Mouse (Mus musculus) midbrain, embryonic 16.5 days (tissue): ENCODE measurements around the gene Mtf2. TPM values are rescaled to one million over a fixed set of nuclear protein-coding genes. Genes with fewer than 3 reads are reported as not detected.

ENCODE experiments used
- ATAC-seq: fragments of 200-750 bp; cut with Nextera tagmentation; 2 replicates; pipeline ENCODE4 v1.8.0; 2017; ENCODE audit warnings: moderate TSS enrichment
- H3K27ac ChIP-seq: fragments of 300-500 bp; sonication (generic); 2 replicates; pipeline ENCODE4 v1.5.1; 2014; ENCODE audit warnings: mild to moderate bottlenecking, low read length, mixed read lengths
- H3K27me3 ChIP-seq: fragments of 300-500 bp; sonication (generic); 2 replicates; pipeline ENCODE4 v1.6.1; 2014; ENCODE audit warnings: low read depth, low read length, mixed read lengths; ENCODE audit not compliant: control insufficient read depth, insufficient read depth
- H3K36me3 ChIP-seq: fragments of 300-500 bp; sonication (generic); 2 replicates; pipeline ENCODE4 v1.6.1; 2014; ENCODE audit warnings: mild to moderate bottlenecking, low read length, moderate library complexity, mixed read lengths; ENCODE audit not compliant: control insufficient read depth, insufficient read depth
- H3K4me1 ChIP-seq: fragments of 300-500 bp; sonication (generic); 2 replicates; pipeline ENCODE4 v1.6.1; 2014; ENCODE audit warnings: mild to moderate bottlenecking, low read length, mixed read lengths; ENCODE audit not compliant: control insufficient read depth, insufficient read depth
- H3K4me2 ChIP-seq: fragments of 300-500 bp; sonication (generic); 2 replicates; pipeline ENCODE4 v1.6.1; 2014; ENCODE audit warnings: mild to moderate bottlenecking, low read length, mixed read lengths
- H3K4me3 ChIP-seq: fragments of 300-500 bp; sonication (generic); 2 replicates; pipeline ENCODE4 v1.5.1; 2014; ENCODE audit warnings: low read depth, mild to moderate bottlenecking, low read length, moderate library complexity, mixed read lengths
- H3K9ac ChIP-seq: fragments of 300-500 bp; sonication (generic); 2 replicates; pipeline ENCODE4 v1.6.1; 2014; ENCODE audit warnings: low read depth, low read length, mixed read lengths
- H3K9me3 ChIP-seq: fragments of 300-500 bp; sonication (generic); replicated peaks from 2 replicates; pipeline ENCODE4 v1.6.1; 2014; ENCODE audit warnings: mild to moderate bottlenecking, low read length, mixed read lengths; ENCODE audit not compliant: control insufficient read depth, poor library complexity, severe bottlenecking
- WGBS: fragments of 180-500 bp; shearing (Covaris S2); extraction: QIAGEN DNeasy Blood & Tissue Kit; methylation state at CpG from one replicate; pipeline ENCODE4 v1.1.7; 2014; 5-methylcytosine and 5-hydroxymethylcytosine counted together
- polyA plus RNA-seq: library from polyadenylated mRNA; unstranded; fragments of >200 nt; fragmentation: Nextera tagmentation; extraction: Ambion mirVana; gene quantifications from 2 replicates; pipeline ENCODE4 v1.2.1, GENCODE M21; 2015

Gene Mtf2
- polyA plus RNA-seq, 1 experiment from 2014 or later = 92.4 TPM

DNA sequence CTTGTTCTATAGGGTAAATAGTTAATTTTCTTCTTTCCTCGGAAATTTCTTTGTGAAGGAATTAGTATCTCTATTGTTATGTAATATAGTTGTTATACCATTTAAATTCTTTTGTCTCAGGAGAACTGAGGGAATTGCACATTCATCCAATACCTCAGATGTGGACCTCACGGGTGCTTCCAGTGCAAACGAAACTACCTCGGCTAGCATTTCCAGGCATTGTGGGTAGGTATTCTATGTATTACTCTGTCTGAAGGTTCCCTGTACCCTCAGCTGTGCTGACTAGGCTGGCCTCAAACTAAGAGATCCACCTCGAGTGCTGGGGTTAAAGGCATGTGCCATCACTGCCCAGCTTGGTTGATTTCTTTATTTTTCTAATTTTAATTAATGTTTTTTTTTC, 38.8 kb downstream of the Mtf2 start:
- Histone ChIP-seq H3K27me3 (no peaks in the 10 kb centered on the region), H3K9ac (no peak overlapping the region), H3K36me3 (peaks cover 9% of the 10 kb centered on the region; the same call in 1 of the 2 replicates), H3K9me3 (no peaks in the 10 kb centered on the region), H3K4me2 (no peak overlapping the region), H3K27ac (no peak overlapping the region), H3K4me1 (no peaks in the 10 kb centered on the region), H3K4me3 (no peak overlapping the region)
- ATAC-seq = no peak
- 74% methylated on average over 5 of the region's 5 CpGs for WGBS

DNA sequence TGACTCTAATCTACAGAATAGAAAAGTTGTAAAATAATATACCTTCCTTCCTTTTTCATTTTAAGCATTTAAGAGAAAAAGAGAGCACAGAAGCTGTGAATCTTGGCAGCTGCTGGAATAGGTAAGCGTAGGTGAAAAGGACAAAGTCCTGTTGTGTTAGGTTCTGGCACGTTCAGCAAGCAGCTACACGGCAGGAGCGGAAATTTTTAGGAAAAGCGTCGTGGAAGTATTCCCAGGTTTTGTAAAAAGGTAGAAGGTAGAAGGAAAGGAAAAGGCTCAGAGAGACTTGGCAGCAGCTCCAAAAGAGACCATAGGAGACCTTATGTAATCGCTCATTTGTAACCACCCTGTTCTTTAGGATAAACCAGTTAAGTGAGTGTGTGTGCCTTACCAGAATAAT, 43.9 kb downstream of the Mtf2 start:
- H3K4me2 ChIP-seq = no peak overlapping the region
- WGBS = 94% methylated on average over 7 of the region's 7 CpGs
- peaks cover 8% of the 10 kb centered on the region; the same call in 1 of the 2 replicates for H3K36me3 ChIP-seq
- H3K27ac ChIP-seq = no peak overlapping the region
- no peaks in the 10 kb centered on the region for H3K9me3 ChIP-seq
- ATAC-seq = no peak
- H3K4me3 ChIP-seq = no peak overlapping the region
- H3K27me3 ChIP-seq = no peaks in the 10 kb centered on the region
- H3K9ac ChIP-seq = no peak overlapping the region
- H3K4me1 ChIP-seq = no peaks in the 10 kb centered on the region

DNA sequence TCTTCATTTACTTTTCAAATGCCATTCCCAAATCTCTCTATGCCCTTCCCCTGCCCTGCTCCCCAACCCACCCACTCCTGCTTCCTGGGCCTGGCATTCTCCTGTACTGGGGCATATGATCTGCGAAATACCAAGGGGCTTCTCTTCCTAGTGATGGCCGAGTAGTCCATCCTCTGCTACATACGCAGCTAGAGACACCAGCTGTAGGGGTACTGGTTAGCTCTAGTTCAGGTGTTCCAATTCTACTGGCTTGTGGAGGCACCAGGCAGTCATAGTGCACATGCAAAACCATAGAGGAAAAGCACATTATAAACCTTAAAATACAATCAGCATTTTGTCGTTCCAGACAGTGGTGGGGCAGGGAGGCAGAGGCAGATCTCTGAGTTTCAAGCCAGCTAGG, 52.2 kb downstream of the Mtf2 start:
- 96% methylated on average over 4 of the region's 4 CpGs for WGBS
- no peaks in the 10 kb centered on the region for H3K36me3 ChIP-seq
- ATAC-seq = no peak

DNA sequence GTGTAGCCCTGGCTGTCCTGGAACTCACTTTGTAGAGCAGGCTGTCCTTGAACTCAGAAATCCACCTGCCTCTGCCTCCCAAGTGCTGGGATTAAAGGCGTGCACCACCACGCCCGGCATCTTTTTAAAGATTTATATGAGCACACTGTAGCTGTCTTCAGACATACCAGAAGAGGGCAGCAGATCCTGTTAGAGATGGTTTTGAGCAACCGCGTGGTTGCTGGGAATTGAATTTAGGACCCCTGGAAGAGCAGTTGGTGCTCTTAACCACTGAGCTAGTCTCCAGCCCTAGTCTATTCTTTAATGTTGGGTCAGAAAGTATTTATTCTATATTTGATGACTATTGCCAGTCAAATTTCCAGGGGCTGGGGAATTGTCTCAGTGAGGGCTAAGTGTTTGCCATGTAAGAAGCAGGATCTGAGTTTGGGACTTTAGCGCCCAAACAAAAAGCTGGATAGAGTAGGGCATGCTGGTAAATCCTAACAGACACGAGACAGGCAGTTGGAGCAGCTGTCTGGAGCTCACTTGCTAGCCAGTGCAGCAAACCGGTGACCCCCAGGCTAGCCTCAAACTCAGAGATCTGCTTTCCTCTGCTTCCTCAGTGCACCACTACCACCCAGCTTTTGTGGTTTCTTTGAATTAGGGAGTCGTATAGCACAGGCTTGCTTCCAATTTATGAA, 54.9 kb downstream of the Mtf2 start:
- no peak overlapping the region for H3K9ac ChIP-seq
- H3K27me3 ChIP-seq = no peaks in the 10 kb centered on the region
- 82% methylated on average over 9 of the region's 9 CpGs for WGBS
- no peak overlapping the region for H3K27ac ChIP-seq
- no peak overlapping the region for H3K4me3 ChIP-seq
- ATAC-seq = no peak
- H3K9me3 ChIP-seq = no peaks in the 10 kb centered on the region
- H3K4me1 ChIP-seq = no peaks in the 10 kb centered on the region
- H3K4me2 ChIP-seq = no peak overlapping the region
- no peaks in the 10 kb centered on the region for H3K36me3 ChIP-seq

More for the DNA sequence above, 52.2 kb downstream of the Mtf2 start:
- Histone ChIP-seq H3K9me3 (no peaks in the 10 kb centered on the region), H3K27me3 (no peaks in the 10 kb centered on the region), H3K9ac (no peak overlapping the region), H3K4me2 (no peak overlapping the region), H3K27ac (no peak overlapping the region), H3K4me3 (no peak overlapping the region), H3K4me1 (no peaks in the 10 kb centered on the region)

DNA sequence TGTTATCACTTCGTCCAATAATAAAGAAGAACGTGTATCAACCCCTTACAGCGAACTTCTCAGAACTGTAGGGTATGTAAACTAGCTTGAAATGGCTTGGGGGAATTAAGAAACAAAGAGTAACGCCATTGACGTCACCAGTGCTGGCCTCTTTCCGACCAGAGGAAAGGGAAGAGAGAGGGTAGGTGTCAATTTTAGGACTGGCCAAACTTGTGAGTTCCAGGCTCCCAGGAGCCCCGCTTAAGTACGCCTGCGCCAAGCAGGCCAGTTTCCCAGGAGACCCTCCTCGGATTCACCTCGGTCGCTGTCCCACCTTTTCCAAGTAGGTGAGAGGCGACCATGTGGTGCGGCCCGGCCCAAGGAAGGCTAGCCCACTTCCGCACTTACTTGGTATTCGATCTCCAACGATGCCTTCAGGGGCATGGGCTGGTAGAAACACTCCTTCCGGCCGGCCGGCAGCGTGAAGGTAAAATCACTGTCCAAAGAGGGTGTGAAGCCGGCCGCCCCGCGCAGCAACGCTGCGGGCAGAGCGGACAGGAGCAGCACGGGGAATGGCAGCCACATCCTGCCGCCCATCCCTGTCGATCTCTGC, 66.5 kb downstream of the Mtf2 start:
- Histone ChIP-seq H3K27ac (peak overlapping the region; percentile 87), H3K9me3 (no peaks in the 10 kb centered on the region), H3K9ac (peak overlapping the region; percentile 81), H3K4me1 (peaks cover 18% of the 10 kb centered on the region), H3K27me3 (no peaks in the 10 kb centered on the region), H3K4me2 (peak overlapping the region; percentile 88), H3K36me3 (peaks cover 4% of the 10 kb centered on the region; the same call in 1 of the 2 replicates), H3K4me3 (peak overlapping the region; percentile 89)
- under 1% methylated on average over 32 of the region's 32 CpGs for WGBS
- no peak; the same call in 1 of the 2 replicates for ATAC-seq

DNA sequence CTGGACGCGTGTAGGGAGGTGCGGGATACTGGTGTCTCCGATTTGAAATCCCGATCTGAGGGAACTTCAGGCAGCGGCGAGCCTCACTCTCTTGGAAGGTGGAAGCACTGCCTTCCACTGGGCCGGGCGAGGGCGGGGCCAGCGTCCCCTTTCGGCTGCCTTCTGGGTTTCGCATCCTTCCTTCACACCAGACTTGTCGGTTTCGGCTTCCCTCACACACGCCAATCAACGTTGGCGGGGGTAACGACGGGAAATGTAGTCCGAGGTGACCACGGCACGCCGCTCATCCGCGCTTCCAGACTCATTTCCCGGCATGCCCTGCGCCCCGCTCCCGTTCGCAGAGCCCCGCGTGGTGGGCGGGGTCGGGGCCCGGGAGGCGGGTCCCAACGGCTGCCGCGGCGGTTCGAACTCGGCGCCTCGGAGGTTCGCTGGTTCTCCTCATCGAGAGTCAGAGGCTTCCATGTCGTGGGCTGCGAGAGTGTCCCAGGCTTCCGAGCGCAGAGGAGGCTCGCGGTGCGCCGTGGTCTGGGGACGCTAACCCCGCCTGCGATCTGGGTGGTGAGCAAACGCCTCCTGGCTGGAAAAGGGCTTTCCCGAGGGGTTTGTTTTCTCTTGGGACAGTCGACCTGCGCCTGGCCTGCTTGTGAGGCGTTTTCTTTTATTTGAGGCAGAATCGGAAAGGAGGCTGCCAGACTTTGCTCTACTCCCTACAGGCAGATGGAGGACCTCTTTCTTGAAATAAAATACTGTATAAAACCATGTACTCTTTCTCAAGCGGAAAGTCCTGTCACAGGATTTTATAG, 67.2 kb downstream of the Mtf2 start, which contains the start of the genes Tmed5 and Ccdc18:
TSS of gene Tmed5 (minus strand) at position 180 of the 803 bp plus-strand sequence.
TSS of gene Ccdc18 (plus strand) at position 435 of the 803 bp plus-strand sequence.
- under 1% methylated on average over 65 of the region's 65 CpGs for WGBS
- H3K4me3 ChIP-seq = peak within 1 kb of the TSS; percentile 89
- peaks cover 18% of the 10 kb centered on the region for H3K4me1 ChIP-seq
- no peaks in the 10 kb centered on the region for H3K9me3 ChIP-seq
- peak within 1 kb of the TSS; percentile 88 for H3K4me2 ChIP-seq
- ATAC-seq = peak; percentile 99
- peaks cover 4% of the 10 kb centered on the region; the same call in 1 of the 2 replicates for H3K36me3 ChIP-seq
- H3K27ac ChIP-seq = peak within 1 kb of the TSS; percentile 87
- H3K9ac ChIP-seq = peak within 1 kb of the TSS; percentile 81
- H3K27me3 ChIP-seq = no peaks in the 10 kb centered on the region

DNA sequence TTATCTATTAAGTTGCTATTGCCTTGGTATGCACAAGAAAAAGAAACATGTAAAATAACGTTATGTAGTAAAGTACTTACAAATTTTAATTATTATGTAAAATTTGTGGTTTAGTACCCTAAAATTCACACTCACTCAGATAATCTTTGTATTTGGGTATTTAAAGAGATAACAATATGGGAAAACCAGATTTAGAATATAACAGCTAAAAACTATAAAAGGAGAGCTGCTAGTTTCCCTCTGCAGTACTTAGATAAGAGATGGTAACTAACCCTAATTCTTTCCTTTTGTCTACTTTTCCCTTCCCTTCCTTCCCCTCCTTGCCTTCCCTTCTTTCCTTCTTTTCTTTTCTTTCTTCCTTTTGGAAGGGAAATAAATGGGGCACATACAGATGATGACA, 87.1 kb downstream of the Mtf2 start:
- no peak for ATAC-seq

More for the DNA sequence above, 87.1 kb downstream of the Mtf2 start:
- no peaks in the 10 kb centered on the region for H3K36me3 ChIP-seq
- H3K9ac ChIP-seq = no peak overlapping the region
- H3K27ac ChIP-seq = no peak overlapping the region
- H3K4me1 ChIP-seq = no peaks in the 10 kb centered on the region
- no peak overlapping the region for H3K4me3 ChIP-seq
- H3K4me2 ChIP-seq = no peak overlapping the region
- 94% methylated on average over 1 of the region's 1 CpGs for WGBS
- no peaks in the 10 kb centered on the region for H3K9me3 ChIP-seq
- no peaks in the 10 kb centered on the region for H3K27me3 ChIP-seq
